Mouse (Mus musculus) heart, embryonic 16.5 days (tissue): ENCODE results near the gene Stk35. TPM values are rescaled to one million over a fixed set of nuclear protein-coding genes. Genes with fewer than 3 reads are reported as not detected.
A peak's percentile ranks its signal among the peaks of the same experiment; 100 is the strongest.
"Not testable (repeated sequence)": the region's sequence is repeated elsewhere in the genome, so short reads cannot be mapped to it uniquely, and the experiment has no call there.

Source experiments
- ATAC-seq: fragments of 200-750 bp; cut with Nextera tagmentation; replicated peaks from 2 replicates; pipeline ENCODE4 v1.8.0; 2017; ENCODE audit warnings: moderate number of reproducible peaks; ENCODE audit not compliant: insufficient read depth, low FRiP score; ENCODE audit errors: extremely low read depth
- H3K27ac ChIP-seq: fragments of 300-500 bp; sonication (generic); 2 replicates; pipeline ENCODE4 v1.5.1; 2014; ENCODE audit warnings: mild to moderate bottlenecking, low read length, control low read depth, moderate library complexity
- H3K27me3 ChIP-seq: fragments of 300-500 bp; sonication (generic); 2 replicates; pipeline ENCODE4 v1.6.1; 2014; ENCODE audit warnings: low read length, mixed read lengths; ENCODE audit not compliant: control insufficient read depth, insufficient read depth
- H3K36me3 ChIP-seq: fragments of 300-500 bp; sonication (generic); 2 replicates; pipeline ENCODE4 v1.6.1; 2014; ENCODE audit not compliant: control insufficient read depth, insufficient read depth
- H3K4me1 ChIP-seq: fragments of 300-500 bp; sonication (generic); 2 replicates; pipeline ENCODE4 v1.6.1; 2014; ENCODE audit warnings: low read length, mixed read lengths; ENCODE audit not compliant: control insufficient read depth, insufficient read depth
- H3K4me2 ChIP-seq: fragments of 300-500 bp; sonication (generic); 2 replicates; pipeline ENCODE4 v1.6.1; 2014; ENCODE audit warnings: low read depth, mild to moderate bottlenecking, control low read depth, low read length
- H3K4me3 ChIP-seq: fragments of 300-500 bp; sonication (generic); 2 replicates; pipeline ENCODE4 v1.5.1; 2014; ENCODE audit warnings: mild to moderate bottlenecking, control low read depth, low read length
- H3K9ac ChIP-seq: fragments of 300-500 bp; sonication (generic); 2 replicates; pipeline ENCODE4 v1.6.1; 2014; ENCODE audit warnings: low read length, control low read depth
- H3K9me3 ChIP-seq: fragments of 300-500 bp; sonication (generic); replicated peaks from 2 replicates; pipeline ENCODE4 v1.6.1; 2016; ENCODE audit warnings: low read length; ENCODE audit not compliant: control insufficient read depth
- WGBS: fragments of 180-500 bp; shearing (Covaris S2); extraction: QIAGEN DNeasy Blood & Tissue Kit; methylation state at CpG from one replicate; pipeline ENCODE4 v1.1.7; 2014; 5-methylcytosine and 5-hydroxymethylcytosine counted together
- polyA plus RNA-seq: library from polyadenylated mRNA; unstranded; fragments of >200 nt; fragmentation: Nextera tagmentation; extraction: Ambion mirVana; gene quantifications from 2 replicates; pipeline ENCODE4 v1.2.1, GENCODE M21; 2015

The Stk35 gene
- polyA plus RNA-seq, 1 experiment from 2014 or later = 6.9 TPM

- Histone ChIP-seq H3K36me3 (no peaks in the 10 kb centered on the region), H3K9me3 (no peaks in the 10 kb centered on the region), H3K4me3 (no peak overlapping the region), H3K9ac (no peak overlapping the region), H3K27ac (no peak overlapping the region), H3K4me2 (no peak overlapping the region), H3K4me1 (peaks cover 10% of the 10 kb centered on the region; the same call in 1 of the 2 replicates), H3K27me3 (no peaks in the 10 kb centered on the region)
- WGBS = 73% methylated on average over 2 of the region's 2 CpGs
- ATAC-seq = no peak
Observed at GRCm38 (mm10) chr2:129846501-129846900, 46.2 kb downstream of the Stk35 start.

- H3K4me2 ChIP-seq, H3K4me1 ChIP-seq, H3K9me3 ChIP-seq, H3K27ac ChIP-seq, ATAC-seq, H3K27me3 ChIP-seq, H3K9ac ChIP-seq, H3K36me3 ChIP-seq, H3K4me3 ChIP-seq: not testable (repeated sequence)
- 83% methylated on average over 3 of the region's 3 CpGs for WGBS
Observed at GRCm38 (mm10) chr2:129849078-129849477, 48.8 kb downstream of the Stk35 start.

GRCm38 (mm10) chr2:129851512-129851911 is 51.2 kb downstream of the Stk35 start:
- H3K27me3 ChIP-seq = no peaks in the 10 kb centered on the region
- no peak for ATAC-seq
- WGBS = 47% methylated on average over 4 of the region's 4 CpGs

GRCm38 (mm10) chr2:129863256-129863655 is 62.9 kb downstream of the Stk35 start:
- Histone ChIP-seq H3K36me3 (no peaks in the 10 kb centered on the region), H3K27me3 (no peaks in the 10 kb centered on the region), H3K4me1 (no peaks in the 10 kb centered on the region), H3K4me2 (no peak overlapping the region), H3K9ac (no peak overlapping the region), H3K9me3 (no peaks in the 10 kb centered on the region), H3K27ac (no peak overlapping the region), H3K4me3 (no peak overlapping the region)
- no peak for ATAC-seq
- 76% methylated on average over 5 of the region's 5 CpGs for WGBS

More at GRCm38 (mm10) chr2:129851512-129851911, 51.2 kb downstream of the Stk35 start:
- no peak overlapping the region for H3K4me3 ChIP-seq
- H3K4me2 ChIP-seq = no peak overlapping the region
- no peak overlapping the region for H3K27ac ChIP-seq
- no peaks in the 10 kb centered on the region for H3K36me3 ChIP-seq
- no peaks in the 10 kb centered on the region for H3K4me1 ChIP-seq
- no peaks in the 10 kb centered on the region for H3K9me3 ChIP-seq
- H3K9ac ChIP-seq = no peak overlapping the region

GRCm38 (mm10) chr2:129864958-129865357 is 64.6 kb downstream of the Stk35 start:
- H3K4me3 ChIP-seq = no peak overlapping the region
- H3K36me3 ChIP-seq = no peaks in the 10 kb centered on the region
- ATAC-seq = no peak
- no peak overlapping the region for H3K9ac ChIP-seq
- H3K27ac ChIP-seq = no peak overlapping the region
- H3K9me3 ChIP-seq = no peaks in the 10 kb centered on the region
- H3K4me2 ChIP-seq = no peak overlapping the region
- WGBS = 70% methylated on average over 3 of the region's 3 CpGs
- no peaks in the 10 kb centered on the region for H3K27me3 ChIP-seq
- H3K4me1 ChIP-seq = no peaks in the 10 kb centered on the region

GRCm38 (mm10) chr2:129869151-129869550 is 68.8 kb downstream of the Stk35 start:
- Histone ChIP-seq H3K27me3 (no peaks in the 10 kb centered on the region), H3K27ac (no peak overlapping the region), H3K9me3 (no peaks in the 10 kb centered on the region), H3K4me3 (no peak overlapping the region), H3K36me3 (no peaks in the 10 kb centered on the region), H3K4me2 (no peak overlapping the region), H3K4me1 (peaks cover 9% of the 10 kb centered on the region), H3K9ac (no peak overlapping the region)
- 85% methylated on average over 5 of the region's 5 CpGs for WGBS
- ATAC-seq = no peak

- Histone ChIP-seq H3K27me3 (no peaks in the 10 kb centered on the region), H3K27ac (peak overlapping the region; percentile 58), H3K9ac (no peak overlapping the region), H3K4me2 (peak overlapping the region; percentile 13; the same call in 1 of the 2 replicates), H3K4me1 (peaks cover 9% of the 10 kb centered on the region), H3K36me3 (no peaks in the 10 kb centered on the region), H3K4me3 (no peak overlapping the region), H3K9me3 (no peaks in the 10 kb centered on the region)
- peak; percentile 94 for ATAC-seq
- 71% methylated on average over 5 of the region's 5 CpGs for WGBS
Observed at GRCm38 (mm10) chr2:129871246-129871645, 70.9 kb downstream of the Stk35 start.

- Histone ChIP-seq H3K27ac (peak overlapping the region; percentile 58), H3K4me2 (0 out of 2 replicates have a peak overlapping the region, but pooled peaks have one; percentile 4), H3K36me3 (no peaks in the 10 kb centered on the region), H3K9ac (no peak overlapping the region), H3K4me3 (no peak overlapping the region), H3K4me1 (peaks cover 9% of the 10 kb centered on the region), H3K9me3 (no peaks in the 10 kb centered on the region), H3K27me3 (no peaks in the 10 kb centered on the region)
- 53% methylated on average over 7 of the region's 7 CpGs for WGBS
- ATAC-seq = no peak
Observed at GRCm38 (mm10) chr2:129872071-129872470, 71.8 kb downstream of the Stk35 start.

- Histone ChIP-seq H3K4me2 (no peak overlapping the region), H3K36me3 (no peaks in the 10 kb centered on the region), H3K27me3 (no peaks in the 10 kb centered on the region), H3K9ac (no peak overlapping the region), H3K4me3 (no peak overlapping the region), H3K27ac (no peak overlapping the region), H3K9me3 (no peaks in the 10 kb centered on the region), H3K4me1 (peaks cover 9% of the 10 kb centered on the region)
- 4% methylated on average over 5 of the region's 5 CpGs for whole genome bisulfite sequencing
- ATAC-seq = 0 out of 2 replicates have a peak, but pooled peaks have one; percentile 34
Observed at GRCm38 (mm10) chr2:129873489-129873888, 73.2 kb downstream of the Stk35 start.
